Mouse (Mus musculus): ENCODE measurements around the gene Rapgef4.
A peak's percentile ranks its signal among the peaks of the same experiment; 100 is the strongest.
"Not testable (repeated sequence)": the region's sequence is repeated elsewhere in the genome, so short reads cannot be mapped to it uniquely, and the experiment has no call there.

The Rapgef4 gene

DNA sequence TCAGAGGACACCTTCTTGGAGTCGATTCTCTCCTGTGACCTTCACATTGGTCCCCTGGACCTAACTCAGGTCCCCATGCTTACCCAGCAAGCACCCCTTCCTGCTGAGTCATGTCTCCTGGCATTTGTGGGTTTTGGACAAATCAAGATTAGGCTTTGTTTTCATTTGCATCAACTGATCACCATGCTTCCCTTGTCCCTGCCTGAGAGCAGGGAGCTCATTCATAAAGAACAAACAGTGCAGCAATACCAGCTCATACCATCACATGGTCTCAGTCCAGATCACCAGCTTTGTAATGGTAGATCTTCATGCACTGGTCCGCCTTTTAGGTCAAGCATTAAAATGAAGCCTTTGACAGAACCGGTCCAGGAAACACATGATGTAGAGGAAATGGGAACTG lies 144.7 kb downstream of the Rapgef4 start:
- DNase-seq = no peak

DNA sequence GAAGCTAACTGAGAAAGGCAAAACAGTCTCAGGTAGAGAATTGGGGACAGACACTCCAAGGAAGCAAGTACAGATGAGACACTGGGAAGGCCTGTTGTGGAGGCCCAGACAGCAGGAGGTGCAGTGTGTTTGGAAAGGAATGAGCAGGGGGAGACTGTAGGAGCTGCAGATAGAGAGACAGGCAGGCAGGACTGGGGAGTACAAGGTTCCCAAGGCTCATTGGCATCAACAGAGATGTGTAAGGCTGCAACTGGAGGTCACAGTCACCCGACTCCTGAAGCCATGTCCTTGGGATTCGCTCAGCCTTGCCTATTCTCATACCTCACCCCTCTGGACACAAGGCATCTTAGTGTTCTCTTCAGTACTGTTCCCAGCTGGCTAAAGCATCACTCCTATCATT lies 145.4 kb downstream of the Rapgef4 start:
- no peak for DNase-seq

- DNase-seq = no peak
These were observed 148.7 kb downstream of the Rapgef4 start for GRCm38 (mm10) chr2:72129612-72130311.

GRCm38 (mm10) chr2:72132222-72132621 lies 151.2 kb downstream of the Rapgef4 start:
- DNase-seq = no peak

DNA sequence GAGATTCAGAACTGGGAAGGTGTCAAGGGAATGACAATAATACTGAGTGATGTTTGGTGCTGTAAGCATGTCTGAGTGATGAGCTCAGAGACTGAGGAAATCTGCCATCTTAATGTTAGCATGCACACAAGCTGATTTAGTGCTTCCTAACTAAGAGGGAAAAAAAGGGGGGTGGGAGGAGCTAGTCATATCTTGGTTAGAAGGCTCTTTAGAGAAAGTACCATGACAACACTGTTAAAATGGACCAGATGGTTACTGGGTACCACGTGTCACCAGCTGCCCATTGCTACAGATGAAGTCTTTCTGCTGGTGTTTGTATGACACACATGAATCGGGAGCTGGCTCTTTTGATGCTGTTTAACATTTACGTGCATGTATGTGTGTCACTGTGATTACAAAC lies 155.0 kb downstream of the Rapgef4 start:
- DNase-seq = no peak

DNA sequence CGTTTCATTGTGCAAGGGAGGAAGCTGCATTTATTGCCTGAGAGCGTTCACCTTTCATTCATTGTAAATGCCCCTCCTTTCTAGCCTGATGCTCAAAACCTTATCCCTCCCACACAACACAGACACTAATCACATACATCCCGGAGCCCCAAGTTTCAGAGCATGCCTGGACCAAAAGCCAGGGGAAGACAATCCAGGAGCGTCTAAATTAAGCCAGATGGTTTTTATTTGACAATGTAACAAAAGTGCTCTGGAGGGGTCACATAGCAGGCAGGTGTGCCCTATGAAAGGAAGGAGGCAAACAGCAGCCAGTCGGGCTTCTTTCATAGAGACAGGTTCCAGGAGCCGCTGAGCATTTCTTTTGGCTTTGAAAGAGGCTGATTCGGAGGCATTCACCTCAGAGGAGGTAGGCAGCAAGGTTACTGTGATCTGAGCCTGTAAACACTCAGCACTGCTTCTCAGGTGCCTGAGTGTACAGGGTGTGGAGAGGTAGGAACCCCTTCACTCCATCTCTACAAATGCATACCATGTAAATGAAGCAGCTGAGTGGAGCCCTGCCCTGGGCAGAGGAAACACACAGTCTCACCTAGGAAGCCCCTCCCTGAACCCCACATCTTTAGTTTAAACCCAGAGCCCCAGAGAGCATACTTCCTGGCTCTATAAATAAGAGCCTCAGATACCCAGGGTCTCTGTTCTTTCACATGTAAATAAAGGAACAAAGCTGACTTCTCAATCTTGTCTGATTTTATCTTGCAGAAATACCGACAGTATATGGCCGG lies 155.6 kb downstream of the Rapgef4 start:
- no peak for DNase-seq

GRCm38 (mm10) chr2:72139863-72140845 lies 159.1 kb downstream of the Rapgef4 start:
- no peak for DNase-seq

DNA sequence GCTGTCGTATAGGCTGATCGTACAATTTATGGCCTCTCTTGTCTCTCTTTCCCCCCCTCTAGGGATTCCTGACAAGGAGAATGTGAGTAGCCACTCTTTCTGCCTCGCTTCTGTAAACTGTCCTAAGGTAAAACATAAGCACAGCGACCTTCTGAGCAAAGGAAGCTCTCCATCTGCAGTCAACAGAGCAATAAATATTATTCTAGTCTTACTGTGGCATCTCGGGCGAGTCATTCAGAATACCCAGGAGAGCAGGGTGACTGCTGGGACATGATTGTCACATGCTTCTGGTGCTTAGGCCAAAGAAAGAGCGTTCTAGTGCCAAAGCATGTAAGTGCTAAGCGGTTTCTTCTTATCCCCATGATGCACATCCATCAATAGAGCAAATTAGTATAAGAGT lies 160.1 kb downstream of the Rapgef4 start:
- no peak for DNase-seq

DNA sequence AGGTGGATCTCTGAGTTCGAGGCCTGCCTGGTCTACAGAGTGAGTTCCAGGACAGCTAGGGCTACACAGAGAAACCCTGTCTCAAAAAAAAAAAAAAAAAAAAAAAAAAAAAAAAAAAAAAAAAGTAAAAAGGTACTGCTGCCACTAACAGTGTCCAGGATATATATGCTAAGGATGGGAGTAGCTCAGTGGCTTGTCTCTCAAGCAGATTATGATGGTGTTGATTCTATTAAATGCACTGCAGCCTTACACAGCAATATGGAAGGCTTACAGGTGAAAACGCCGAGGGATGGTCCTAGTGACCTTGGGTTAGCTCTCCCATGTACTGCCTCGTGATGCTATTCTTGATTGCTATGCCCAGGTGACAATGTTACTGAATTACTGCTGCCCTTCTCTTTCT lies 160.7 kb downstream of the Rapgef4 start:
- DNase-seq = not testable (repeated sequence)

- no peak for DNase-seq
These were observed 162.4 kb downstream of the Rapgef4 start for GRCm38 (mm10) chr2:72143413-72143812.

GRCm38 (mm10) chr2:72144576-72145200 lies 163.6 kb downstream of the Rapgef4 start:
- no peak for DNase-seq

GRCm38 (mm10) chr2:72145281-72145875 lies 164.3 kb downstream of the Rapgef4 start:
- no peak for DNase-seq

- DNase-seq = no peak
These were observed 165.0 kb downstream of the Rapgef4 start for GRCm38 (mm10) chr2:72146061-72146460.

GRCm38 (mm10) chr2:72147246-72147645 lies 166.2 kb downstream of the Rapgef4 start:
- DNase-seq = no peak

GRCm38 (mm10) chr2:72147695-72148094 lies 166.7 kb downstream of the Rapgef4 start:
- DNase-seq = no peak

DNA sequence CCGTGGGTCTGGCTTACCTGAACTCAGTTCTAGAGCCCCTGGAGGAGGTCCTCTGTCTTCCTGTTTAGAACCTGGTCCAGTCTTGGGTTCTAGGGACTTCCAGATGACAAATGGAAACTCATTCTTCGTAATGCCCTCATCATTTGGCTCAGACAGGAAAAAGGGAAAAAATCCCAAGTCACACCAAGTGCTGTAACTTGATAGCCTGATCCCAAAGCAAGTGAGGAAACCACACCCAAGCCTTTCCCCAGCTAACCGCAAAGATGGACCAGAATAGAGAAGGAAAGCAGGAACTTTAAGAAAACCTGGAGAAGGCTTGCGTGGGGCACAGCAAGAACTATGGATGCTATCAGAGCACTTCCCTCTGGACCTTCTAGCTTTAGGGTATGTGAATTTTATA lies 167.6 kb downstream of the Rapgef4 start:
- no peak for DNase-seq

DNA sequence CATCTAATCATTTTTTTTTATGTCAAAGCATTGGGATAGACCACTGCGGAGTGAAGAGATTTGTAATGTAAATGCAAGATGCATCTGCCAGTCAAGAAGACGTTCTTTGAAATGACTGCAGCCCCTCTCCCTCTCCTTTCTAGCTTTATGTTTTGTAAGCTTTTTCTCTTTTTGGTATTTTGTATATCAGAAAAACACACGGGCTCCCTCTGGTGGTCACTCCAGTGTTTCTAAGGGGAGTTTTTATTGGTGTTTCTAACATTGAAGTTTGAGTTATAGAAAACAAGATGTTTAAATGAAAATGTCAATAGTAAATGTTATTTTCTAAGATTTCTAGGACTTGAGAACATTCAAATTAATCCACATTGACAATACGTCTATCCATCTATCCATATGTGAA lies 168.0 kb downstream of the Rapgef4 start:
- peak; percentile 85 for DNase-seq

- no peak for DNase-seq
These were observed 170.9 kb downstream of the Rapgef4 start for GRCm38 (mm10) chr2:72151792-72152554.

DNA sequence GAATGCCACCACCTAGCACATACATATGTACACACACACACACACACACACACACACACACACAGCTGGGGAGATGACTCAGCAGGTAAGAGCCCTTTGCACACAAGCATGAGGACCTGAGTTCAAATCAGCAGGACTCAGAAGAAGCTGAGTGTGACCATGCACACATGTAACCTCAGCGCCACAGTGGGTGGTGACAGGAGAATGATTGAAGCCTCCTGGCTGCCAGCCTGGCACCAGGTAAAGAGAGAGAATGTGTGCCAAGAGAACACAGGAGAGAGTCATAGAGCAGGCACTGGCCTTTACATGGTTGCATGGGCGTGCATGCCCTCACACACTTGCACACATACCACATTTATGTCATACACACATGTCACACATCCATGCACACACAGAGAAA lies 171.7 kb downstream of the Rapgef4 start:
- no peak for DNase-seq

GRCm38 (mm10) chr2:72153851-72154250 lies 172.8 kb downstream of the Rapgef4 start:
- DNase-seq = no peak

DNA sequence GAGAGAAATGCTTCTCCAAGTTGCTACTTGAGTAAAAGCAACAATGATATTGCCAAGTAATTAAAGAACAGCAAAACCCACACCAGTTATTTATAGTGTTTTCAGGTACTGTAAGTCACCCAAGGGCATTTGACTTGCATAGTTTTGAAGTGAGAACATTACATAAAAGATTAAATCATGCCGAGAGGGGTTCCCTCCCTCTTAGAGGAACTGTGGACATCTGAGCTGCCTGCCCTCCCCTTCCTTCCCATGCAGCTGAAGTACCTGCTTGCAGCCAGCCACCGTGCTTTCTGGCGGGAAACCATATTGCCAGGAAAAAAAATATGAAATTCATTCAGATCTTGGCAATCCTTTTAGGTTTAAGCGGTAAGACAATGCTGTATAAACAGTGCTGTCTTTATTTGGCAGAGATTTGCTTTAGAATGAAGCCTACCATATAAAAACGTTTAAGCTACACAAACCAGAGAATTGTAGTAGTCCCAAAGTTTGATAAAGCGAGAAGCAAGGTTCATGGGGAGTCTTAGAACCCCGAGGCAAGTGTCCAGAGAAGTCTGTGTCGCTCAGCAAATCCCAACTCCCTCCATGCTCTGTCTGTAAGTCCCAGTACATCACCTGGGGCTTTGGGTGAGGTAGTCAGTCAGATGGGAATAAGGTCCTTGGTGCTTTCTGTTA lies 174.2 kb downstream of the Rapgef4 start:
- DNase-seq = no peak

All from right cerebral cortex, postnatal 14 days (tissue).